22 mouse cellular contexts compared by ENCODE assay signal in genomic region chr13:95187153-95187665, GRCm38 (mm10).
DNase-seq lines count a peak whose midpoint lies in the region; ATAC-seq lines count a peak whose summit lies in the region.
"Had no signal": no experiment of that assay in that cellular context is flagged by ENCODE, and none has a peak within 500 bp of the region (broad histone marks: within the 10 kb centered on the region; RNA-seq: fewer than 3 reads in every experiment).

No protein-coding gene starts in this region.

- H3K9ac ChIP-seq in midbrain, embryonic 11.5 days (ENCODE audit: low read length), result no peak overlapping the region
- H3K9ac ChIP-seq: forebrain, postnatal 0 days; hindbrain, embryonic 13.5 days; limb, embryonic 13.5 days; liver, embryonic 12.5 days had no signal

- H3K4me2 ChIP-seq in midbrain, embryonic 11.5 days, result no peak overlapping the region
- H3K4me2 ChIP-seq: hindbrain, embryonic 13.5 days; limb, embryonic 13.5 days; liver, embryonic 12.5 days had no signal

- WGBS in midbrain, embryonic 11.5 days, result 91% methylated on average over 5 of the region's 5 CpGs
- 93% methylated on average over 5 of the region's 5 CpGs for WGBS in midbrain, embryonic 10.5 days

- peaks cover 4% of the 10 kb centered on the region; the same call in 1 of the 2 replicates for H3K4me1 ChIP-seq in midbrain, embryonic 11.5 days (ENCODE audit: control insufficient read depth, insufficient read depth, low read length)
- 0 out of 2 replicates have a peak, but pooled peaks cover 4% of the 10 kb centered on the region for H3K4me1 ChIP-seq in midbrain, embryonic 10.5 days
- H3K4me1 ChIP-seq: limb, embryonic 13.5 days; liver, embryonic 12.5 days had no signal

- no peaks in the 10 kb centered on the region for H3K27me3 ChIP-seq in midbrain, embryonic 11.5 days (ENCODE audit: control insufficient read depth, insufficient read depth, low read length)
- no peaks in the 10 kb centered on the region for H3K27me3 ChIP-seq in midbrain, embryonic 10.5 days (ENCODE audit: low read depth, poor library complexity, severe bottlenecking)
- H3K27me3 ChIP-seq: hindbrain, embryonic 13.5 days; limb, embryonic 13.5 days; liver, embryonic 12.5 days had no signal

- H3K36me3 ChIP-seq in midbrain, embryonic 11.5 days (ENCODE audit: control insufficient read depth, insufficient read depth, low read length), result no peaks in the 10 kb centered on the region
- H3K36me3 ChIP-seq in midbrain, embryonic 10.5 days, result no peaks in the 10 kb centered on the region
- H3K36me3 ChIP-seq: hindbrain, embryonic 13.5 days; limb, embryonic 13.5 days; liver, embryonic 12.5 days had no signal

- no peak overlapping the region for H3K4me3 ChIP-seq in midbrain, embryonic 11.5 days (ENCODE audit: low read depth, low read length)
- no peak overlapping the region for H3K4me3 ChIP-seq in midbrain, embryonic 10.5 days
- H3K4me3 ChIP-seq: heart, adult 2 months; hindbrain, embryonic 13.5 days; limb, embryonic 13.5 days; liver, embryonic 12.5 days had no signal

- peak; percentile 76 to 92 for DNase-seq in adrenal gland, adult (ENCODE audit: inconsistent age in 2 of 2, low spot score in 1 of 2)
- DNase-seq in adrenal gland, postnatal 4 days (ENCODE audit: low spot score in 2 of 2), result no peak
- DNase-seq in midbrain, embryonic 11.5 days (ENCODE audit: low spot score, missing footprints), result peak; percentile 39
- DNase-seq in midbrain, embryonic 10.5 days (ENCODE audit: low spot score), result no peak
- peak; percentile 53 for DNase-seq in adrenal gland, postnatal 25 days
- DNase-seq in yolk sac, embryonic 10.5 days (ENCODE audit: low spot score), result no peak
- no peak for DNase-seq in thymus, adult 18-20 months
- DNase-seq: cerebellum, adult 8-10 months; cerebellum, postnatal 36 days; forebrain, postnatal 0 days; gastrocnemius, postnatal 25 days; heart, adult 2 months; kidney, adult 11 months; lung, adult 18-20 months; lung, postnatal 10 days; midbrain, embryonic 14.5 days; right cerebral cortex, postnatal 14 days had no signal

- ATAC-seq in midbrain, embryonic 11.5 days (ENCODE audit: low FRiP score), result no peak
- ATAC-seq: activated CD4-positive, CD25-positive, alpha-beta regulatory T cell, adult 4 months; liver, embryonic 12.5 days had no signal

- H3K9me3 ChIP-seq in midbrain, embryonic 11.5 days (ENCODE audit: control insufficient read depth, low read length), result no peaks in the 10 kb centered on the region
- H3K9me3 ChIP-seq in midbrain, embryonic 10.5 days (replicated peaks), result no peaks in the 10 kb centered on the region
- H3K9me3 ChIP-seq: hindbrain, embryonic 13.5 days; limb, embryonic 13.5 days; liver, embryonic 12.5 days had no signal

- H3K27ac ChIP-seq in midbrain, embryonic 11.5 days (ENCODE audit: low read depth, low read length), result no peak overlapping the region
- H3K27ac ChIP-seq in midbrain, embryonic 10.5 days (replicated peaks), result no peak overlapping the region
- H3K27ac ChIP-seq: heart, adult 2 months; hindbrain, embryonic 13.5 days; kidney, postnatal 0 days; limb, embryonic 13.5 days; liver, embryonic 12.5 days had no signal

Comparison
In these comparisons a context has a peak if more than half of its experiments do, and no peak if none do; other contexts are left out.
1. DNase-seq: peak in adrenal gland, adult (2 of 2), midbrain, embryonic 11.5 days (single experiment) and adrenal gland, postnatal 25 days (single experiment); none in adrenal gland, postnatal 4 days (0 of 2), midbrain, embryonic 10.5 days (single experiment), yolk sac, embryonic 10.5 days (single experiment) and thymus, adult 18-20 months (0 of 2).